Mouse (Mus musculus) heart, adult 2 months (tissue): ENCODE measurements around the gene Slc22a15.

ENCODE experiments used
- CTCF ChIP-seq: fragments of 200-600 bp; IDR thresholded peaks from 2 replicates; pipeline ENCODE4 v1.8.1; 2022; ENCODE audit warnings: antibody characterized with exemption, mild to moderate bottlenecking, moderate library complexity
- EP300 ChIP-seq: fragments of 200-500 bp; IDR thresholded peaks from 2 replicates; pipeline ENCODE4 v1.6.1; 2011; ENCODE audit warnings: low read depth, low read length, control low read depth; ENCODE audit not compliant: insufficient read depth

GRCm38 (mm10) chr3:101903091-101903490 is 21.2 kb downstream of the Slc22a15 start:
- no peak for TF ChIP-seq CTCF
- no peak for TF ChIP-seq EP300
